Mouse (Mus musculus): ENCODE measurements at regions not wholly inside any gene's neighbourhood (a gene's known extent, or its start where the extent isn't known, plus 50 kb on each side); places are given as distances from the start of the nearest gene placed in this dataset.
"Not testable (repeated sequence)": the region's sequence is repeated elsewhere in the genome, so short reads cannot be mapped to it uniquely, and the experiment has no call there.

- DNase-seq (ENCODE audit: low read depth, low spot score) = no peak
Measured at GRCm38 (mm10) chr3:7079073-7079472, 458.8 kb upstream of the 1700008P02Rik start.

- no peak for DNase-seq (ENCODE audit: low read depth, low spot score)
Measured at GRCm38 (mm10) chr3:7076850-7077249, 456.6 kb upstream of the 1700008P02Rik start.

- DNase-seq (ENCODE audit: low read depth, low spot score) = no peak
Measured at GRCm38 (mm10) chr3:7074488-7074887, 454.2 kb upstream of the 1700008P02Rik start.

GRCm38 (mm10) chr3:7041372-7042057 lies 421.3 kb upstream of the 1700008P02Rik start:
- no peak for DNase-seq (ENCODE audit: low read depth, low spot score)

GRCm38 (mm10) chr3:7035833-7036232 lies 415.6 kb upstream of the 1700008P02Rik start:
- no peak for DNase-seq (ENCODE audit: low read depth, low spot score)

- DNase-seq (ENCODE audit: low read depth, low spot score) = no peak
Measured at GRCm38 (mm10) chr3:7027845-7028244, 407.6 kb upstream of the 1700008P02Rik start.

- no peak for DNase-seq (ENCODE audit: low read depth, low spot score)
Measured at GRCm38 (mm10) chr3:7014345-7014973, 394.2 kb upstream of the 1700008P02Rik start.

- no peak for DNase-seq (ENCODE audit: low read depth, low spot score)
Measured at GRCm38 (mm10) chr3:7013516-7013915, 393.3 kb upstream of the 1700008P02Rik start.

- peak; percentile 18 for DNase-seq (ENCODE audit: low read depth, low spot score)
Measured at GRCm38 (mm10) chr3:7010294-7011087, 390.2 kb upstream of the 1700008P02Rik start.

- DNase-seq (ENCODE audit: low read depth, low spot score) = no peak
Measured at GRCm38 (mm10) chr3:7008671-7009217, 388.5 kb upstream of the 1700008P02Rik start.

- no peak for DNase-seq (ENCODE audit: low read depth, low spot score)
Measured at GRCm38 (mm10) chr3:7007811-7008359, 387.6 kb upstream of the 1700008P02Rik start.

GRCm38 (mm10) chr3:6991735-6992134 lies 371.5 kb upstream of the 1700008P02Rik start:
- not testable (repeated sequence) for DNase-seq (ENCODE audit: low read depth, low spot score)

GRCm38 (mm10) chr3:6984918-6985317 lies 364.7 kb upstream of the 1700008P02Rik start:
- DNase-seq (ENCODE audit: low read depth, low spot score) = no peak

- no peak for DNase-seq (ENCODE audit: low read depth, low spot score)
Measured at GRCm38 (mm10) chr3:6957681-6958080, 337.4 kb upstream of the 1700008P02Rik start.

GRCm38 (mm10) chr3:6932535-6933103 lies 312.4 kb upstream of the 1700008P02Rik start:
- no peak for DNase-seq (ENCODE audit: low read depth, low spot score)

- DNase-seq (ENCODE audit: low read depth, low spot score) = no peak
Measured at GRCm38 (mm10) chr3:6926737-6927136, 306.5 kb upstream of the 1700008P02Rik start.

- DNase-seq (ENCODE audit: low read depth, low spot score) = peak; percentile 22
Measured at GRCm38 (mm10) chr3:6922647-6923046, 302.4 kb upstream of the 1700008P02Rik start.

- DNase-seq (ENCODE audit: low read depth, low spot score) = no peak
Measured at GRCm38 (mm10) chr3:6920253-6920652, 300.0 kb upstream of the 1700008P02Rik start.

GRCm38 (mm10) chr3:6887936-6888335 lies 267.7 kb upstream of the 1700008P02Rik start:
- DNase-seq (ENCODE audit: low read depth, low spot score) = no peak

- no peak for DNase-seq (ENCODE audit: low read depth, low spot score)
Measured at GRCm38 (mm10) chr3:6887053-6887700, 266.9 kb upstream of the 1700008P02Rik start.

All from WW6 (cell line).